Mouse (Mus musculus) spleen, postnatal 0 days (tissue): ENCODE data around the gene Erich3. TPM values are rescaled to one million over a fixed set of nuclear protein-coding genes. Genes with fewer than 3 reads are reported as not detected.

Experiments used
- polyA plus RNA-seq: library from polyadenylated mRNA; unstranded; fragments of >200 nt; fragmentation: Nextera tagmentation; extraction: Ambion mirVana; gene quantifications from 2 replicates; pipeline ENCODE4 v1.2.1, GENCODE M21; 2015

The Erich3 gene
- polyA plus RNA-seq = not detected in 2 replicates

GRCm38 (mm10) chr3:154663545-154663944 is at the start of gene Erich3:
TSS of gene Erich3 (plus strand) at chr3:154663859.

Other genes with a start within 250 kb of the Erich3 start
- gene Cryz, start 67.1 kb upstream of the Erich3 start, polyA plus RNA-seq = 4.5 and 6.0 TPM in 2 replicates
- gene Tyw3, start 66.8 kb upstream of the Erich3 start, polyA plus RNA-seq = 5.5 and 6.8 TPM in 2 replicates